Mouse (Mus musculus) spleen, embryonic (tissue): Measurements from ENCODE around the gene Kif1b.

Source experiments
- CTCF ChIA-PET: fragments of 350-600 bp; sonication (Branson Sonifier 250); formaldehyde crosslinking; loops from one replicate; lab custom pipeline; 2022; lab: Charles Lee

The Kif1b gene

GRCm38 (mm10) chr4:149172666-149173065 lies 134.8 kb downstream of the Kif1b start:
- CTCF ChIA-PET, result interaction anchor here (0.6 kb wide), 1 partner anchor 376 kb away, joined by 6 read pairs; no protein-coding TSS in a partner anchor

- CTCF ChIA-PET, result no interaction called here
These were observed 135.4 kb downstream of the Kif1b start for GRCm38 (mm10) chr4:149172083-149172482.

GRCm38 (mm10) chr4:149171581-149171981 lies 135.9 kb downstream of the Kif1b start:
- CTCF ChIA-PET, result no interaction called here

GRCm38 (mm10) chr4:149170394-149170931 lies 137.0 kb downstream of the Kif1b start:
- CTCF ChIA-PET, result interaction anchor here (1.0 kb wide), 1 partner anchor 26 kb away, joined by 3 read pairs; no protein-coding TSS in a partner anchor

- CTCF ChIA-PET, result interaction anchor here (1.0 kb wide), 1 partner anchor 26 kb away, joined by 3 read pairs; no protein-coding TSS in a partner anchor
These were observed 137.6 kb downstream of the Kif1b start for GRCm38 (mm10) chr4:149169926-149170325.

GRCm38 (mm10) chr4:149168016-149168415 lies 139.5 kb downstream of the Kif1b start:
- CTCF ChIA-PET, result interaction anchor here (1.0 kb wide), 1 partner anchor 18 kb away, joined by 3 read pairs; no protein-coding TSS in a partner anchor

GRCm38 (mm10) chr4:149166957-149167611 lies 140.4 kb downstream of the Kif1b start:
- CTCF ChIA-PET, result no interaction called here

GRCm38 (mm10) chr4:149166215-149166946 lies 141.1 kb downstream of the Kif1b start, which contains the start of gene Pgd:
TSS of gene Pgd (minus strand) at chr4:149166771.
- CTCF ChIA-PET, result interaction anchor here (0.6 to 1.2 kb wide), 3 partner anchors 9 to 22 kb away, joined by 3 to 5 read pairs (median 3); no protein-coding TSS in a partner anchor

- CTCF ChIA-PET, result no interaction called here
These were observed 143.3 kb downstream of the Kif1b start for GRCm38 (mm10) chr4:149164150-149164549.

GRCm38 (mm10) chr4:149163196-149163595 lies 144.3 kb downstream of the Kif1b start:
- CTCF ChIA-PET, result no interaction called here

- CTCF ChIA-PET, result no interaction called here
These were observed 146.3 kb downstream of the Kif1b start for GRCm38 (mm10) chr4:149161166-149161565.

- CTCF ChIA-PET, result no interaction called here
These were observed 147.6 kb downstream of the Kif1b start for GRCm38 (mm10) chr4:149159891-149160290.

GRCm38 (mm10) chr4:149159203-149159602 lies 148.3 kb downstream of the Kif1b start:
- CTCF ChIA-PET, result interaction anchor here (0.7 kb wide), 1 partner anchor 175 kb away, joined by 3 read pairs; no protein-coding TSS in a partner anchor

GRCm38 (mm10) chr4:149157415-149157973 lies 150.0 kb downstream of the Kif1b start:
- CTCF ChIA-PET, result no interaction called here

- CTCF ChIA-PET, result no interaction called here
These were observed 151.8 kb downstream of the Kif1b start for GRCm38 (mm10) chr4:149155711-149156110.

- CTCF ChIA-PET, result no interaction called here
These were observed 152.6 kb downstream of the Kif1b start for GRCm38 (mm10) chr4:149154859-149155258.

- CTCF ChIA-PET, result no interaction called here
These were observed 156.8 kb downstream of the Kif1b start for GRCm38 (mm10) chr4:149150721-149151120.

GRCm38 (mm10) chr4:149150256-149150655 lies 157.2 kb downstream of the Kif1b start:
- CTCF ChIA-PET, result no interaction called here

- CTCF ChIA-PET, result no interaction called here
These were observed 157.9 kb downstream of the Kif1b start for GRCm38 (mm10) chr4:149149611-149150010.

GRCm38 (mm10) chr4:149149196-149149595 lies 158.3 kb downstream of the Kif1b start:
- CTCF ChIA-PET, result no interaction called here

GRCm38 (mm10) chr4:149148084-149148483 lies 159.4 kb downstream of the Kif1b start:
- CTCF ChIA-PET, result interaction anchor here (0.6 kb wide), 3 partner anchors 58 to 225 kb away, joined by 3 to 8 read pairs (median 6); partner anchors contain the start of gene Kif1b

GRCm38 (mm10) chr4:149147528-149147927 lies 160.0 kb downstream of the Kif1b start:
- CTCF ChIA-PET, result interaction anchor here (0.6 kb wide), 3 partner anchors 58 to 225 kb away, joined by 3 to 8 read pairs (median 6); partner anchors contain the start of gene Kif1b
